Mouse (Mus musculus) heart, postnatal 0 days (tissue): ENCODE results near the gene Dnajc7.

Experiments used
- CTCF ChIP-seq: IDR thresholded peaks from 2 replicates; pipeline ENCODE4 v1.5.1; 2016; ENCODE audit warnings: antibody characterized with exemption, control low read depth, low read depth
- EP300 ChIP-seq: IDR thresholded peaks from 2 replicates; pipeline ENCODE4 v1.6.1; 2016; ENCODE audit warnings: antibody characterized with exemption, low read depth

GRCm38 (mm10) chr11:100557563-100557962 lies 62.4 kb downstream of the Dnajc7 start:
- no peak for TF ChIP-seq CTCF
- TF ChIP-seq EP300: no peak
